11 mouse cellular contexts compared by ENCODE assay signal in the genomic region with DNA sequence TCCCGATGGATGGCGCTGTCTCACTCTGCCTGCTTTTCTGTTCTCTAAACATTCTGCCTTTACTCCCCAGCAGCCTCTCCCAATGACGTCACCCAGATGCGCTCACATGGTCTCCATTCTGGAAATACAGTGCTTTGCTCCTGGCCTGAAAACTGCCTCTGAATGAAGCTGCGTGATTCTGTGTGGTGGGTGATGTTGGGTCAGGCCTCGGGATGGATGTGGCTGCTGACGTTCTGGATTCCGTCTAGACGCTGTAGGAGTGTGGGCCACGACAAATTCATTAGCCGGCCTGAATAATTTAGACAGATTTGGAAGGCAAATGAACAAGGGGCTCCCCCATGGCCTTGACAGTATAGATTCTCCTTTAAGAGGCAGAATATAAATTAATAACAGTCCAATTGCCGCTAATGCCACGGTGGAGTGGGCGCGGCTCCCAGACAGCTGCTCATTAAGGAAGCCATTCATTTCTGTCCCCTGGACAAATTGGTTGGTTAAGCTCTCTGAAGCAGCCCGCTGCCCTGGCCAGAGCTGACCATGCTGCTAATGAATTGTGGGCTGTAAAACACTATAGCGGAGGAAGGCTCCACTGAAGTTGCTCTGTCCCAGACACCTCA.
DNase-seq lines count a peak whose midpoint lies in the region; ATAC-seq and TF ChIP-seq lines count a peak whose summit lies in the region.
"Had no signal": no experiment of that assay in that cellular context is flagged by ENCODE, and none has a peak within 500 bp of the region (broad histone marks: within the 10 kb centered on the region; RNA-seq: fewer than 3 reads in every experiment).

No protein-coding gene starts in this region.

- H3K27me3 ChIP-seq in hindbrain, embryonic 13.5 days: peaks cover 31% of the 10 kb centered on the region; the same call in 1 of the 2 replicates
- H3K27me3 ChIP-seq in limb, embryonic 14.5 days (ENCODE audit: control insufficient read depth, insufficient read depth, low read length): no peaks in the 10 kb centered on the region

- TF ChIP-seq POLR2A in limb, embryonic 14.5 days (IDR thresholded peaks at IDR 0.05; ENCODE audit: borderline replicate concordance, extremely low read depth, insufficient read depth, insufficient read length): no peak

- peak overlapping the region; percentile 31 for H3K4me2 ChIP-seq in hindbrain, embryonic 13.5 days
- no peak overlapping the region for H3K4me2 ChIP-seq in limb, embryonic 14.5 days (replicated peaks; ENCODE audit: low read depth, low read length, severe bottlenecking)
- H3K4me2 ChIP-seq: embryonic facial prominence, embryonic 13.5 days had no signal

- H3K36me3 ChIP-seq in hindbrain, embryonic 13.5 days: no peaks in the 10 kb centered on the region
- H3K36me3 ChIP-seq in limb, embryonic 14.5 days (ENCODE audit: control insufficient read depth, insufficient read depth, low read length): no peaks in the 10 kb centered on the region
- H3K36me3 ChIP-seq: embryonic facial prominence, embryonic 13.5 days had no signal

- peak; percentile 11 for DNase-seq in layer of hippocampus, adult 11-12 months (ENCODE audit: low spot score)
- no peak for DNase-seq in layer of hippocampus, adult 9-10 months (ENCODE audit: low spot score)
- no peak for DNase-seq in limb, embryonic 14.5 days (ENCODE audit: low spot score)
- peak; percentile 41 for DNase-seq in right cerebral cortex, postnatal 14 days
- DNase-seq in cerebellum, adult 11 months: no peak
- no peak for DNase-seq in cerebellum, adult 11-12 months
- DNase-seq: heart, postnatal 14 days had no signal

- ATAC-seq in hindbrain, embryonic 13.5 days (ENCODE audit: low FRiP score): peak; percentile 63
- peak; percentile 30; the same call in 1 of the 2 replicates for ATAC-seq in limb, embryonic 14.5 days (ENCODE audit: low FRiP score, low read depth)
- ATAC-seq in erythroblast, adult 5-6 weeks (replicated peaks; ENCODE audit: low FRiP score, poor library complexity, severe bottlenecking): no peak

- peak overlapping the region; percentile 46; the same call in 1 of the 2 replicates for H3K27ac ChIP-seq in hindbrain, embryonic 13.5 days
- H3K27ac ChIP-seq in limb, embryonic 14.5 days (replicated peaks; ENCODE audit: low read depth, low read length): no peak overlapping the region
- H3K27ac ChIP-seq: embryonic facial prominence, embryonic 13.5 days; liver, embryonic 14.5 days had no signal

- 23% methylated on average over 17 of the region's 17 CpGs for WGBS in hindbrain, embryonic 13.5 days
- 16% methylated on average over 17 of the region's 17 CpGs for WGBS in limb, embryonic 14.5 days

- H3K9ac ChIP-seq in hindbrain, embryonic 13.5 days: 0 out of 2 replicates have a peak overlapping the region, but pooled peaks have one; percentile 11
- no peak overlapping the region for H3K9ac ChIP-seq in limb, embryonic 14.5 days (ENCODE audit: low read depth, low read length, severe bottlenecking)
- H3K9ac ChIP-seq: embryonic facial prominence, embryonic 13.5 days; liver, embryonic 14.5 days had no signal

- H3K9me3 ChIP-seq in hindbrain, embryonic 13.5 days: no peaks in the 10 kb centered on the region
- H3K9me3 ChIP-seq in limb, embryonic 14.5 days (ENCODE audit: control insufficient read depth, low read length): no peaks in the 10 kb centered on the region
- H3K9me3 ChIP-seq: embryonic facial prominence, embryonic 13.5 days had no signal

- peaks cover 48% of the 10 kb centered on the region for H3K4me1 ChIP-seq in hindbrain, embryonic 13.5 days (replicated peaks)
- H3K4me1 ChIP-seq in limb, embryonic 14.5 days (ENCODE audit: control insufficient read depth, insufficient read depth, low read length): 0 out of 2 replicates have a peak, but pooled peaks cover 3% of the 10 kb centered on the region

- H3K4me3 ChIP-seq in hindbrain, embryonic 13.5 days: no peak overlapping the region
- no peak overlapping the region for H3K4me3 ChIP-seq in limb, embryonic 14.5 days (replicated peaks; ENCODE audit: low read length)
- H3K4me3 ChIP-seq: embryonic facial prominence, embryonic 13.5 days had no signal

Comparison
In these comparisons a context has a peak if more than half of its experiments do, and no peak if none do; other contexts are left out.
1. DNase-seq: peak in layer of hippocampus, adult 11-12 months (single experiment) and right cerebral cortex, postnatal 14 days (single experiment); none in layer of hippocampus, adult 9-10 months (single experiment), limb, embryonic 14.5 days (single experiment), cerebellum, adult 11 months (single experiment) and cerebellum, adult 11-12 months (single experiment).